Comparison of ENCODE assay signal across 30 mouse cellular contexts in genomic region chr6:52106716-52107115, GRCm38 (mm10). TPM values are rescaled to one million over a fixed set of nuclear protein-coding genes. Genes with fewer than 3 reads are reported as not detected.
DNase-seq lines count a peak whose midpoint lies in the region; ATAC-seq lines count a peak whose summit lies in the region.
"Had no signal": no experiment of that assay in that cellular context is flagged by ENCODE, and none has a peak within 500 bp of the region (broad histone marks: within the 10 kb centered on the region; RNA-seq: fewer than 3 reads in every experiment).

No protein-coding gene starts in this region.

- H3K4me3 ChIP-seq in intestine, embryonic 14.5 days (ENCODE audit: low read depth, low read length) = no peak overlapping the region
- no peak overlapping the region for H3K4me3 ChIP-seq in intestine, embryonic 16.5 days (ENCODE audit: low read length)
- no peak overlapping the region for H3K4me3 ChIP-seq in neural tube, embryonic 15.5 days (replicated peaks)
- H3K4me3 ChIP-seq in forebrain, embryonic 16.5 days (replicated peaks; ENCODE audit: low read length) = no peak overlapping the region
- H3K4me3 ChIP-seq: forebrain, embryonic 10.5 days; forebrain, embryonic 13.5 days; gastrocnemius, adult 2 months; heart, embryonic 12.5 days; heart, embryonic 15.5 days had no signal

- H3K4me1 ChIP-seq in intestine, embryonic 14.5 days (replicated peaks; ENCODE audit: control insufficient read depth, insufficient read depth, low read length) = no peaks in the 10 kb centered on the region; the same call in 1 of the 2 replicates
- H3K4me1 ChIP-seq in intestine, embryonic 16.5 days (ENCODE audit: control insufficient read depth, insufficient read depth, low read length) = peaks cover 3% of the 10 kb centered on the region; the same call in 1 of the 2 replicates
- H3K4me1 ChIP-seq in neural tube, embryonic 15.5 days = peaks cover 18% of the 10 kb centered on the region
- H3K4me1 ChIP-seq in forebrain, embryonic 16.5 days (replicated peaks; ENCODE audit: control insufficient read depth, insufficient read depth, low read length) = no peaks in the 10 kb centered on the region; the same call in 1 of the 2 replicates
- H3K4me1 ChIP-seq: heart, embryonic 15.5 days had no signal

- H3K4me2 ChIP-seq in intestine, embryonic 14.5 days (ENCODE audit: low read length) = no peak overlapping the region
- no peak overlapping the region for H3K4me2 ChIP-seq in intestine, embryonic 16.5 days (ENCODE audit: low read depth, low read length)
- H3K4me2 ChIP-seq in neural tube, embryonic 15.5 days = no peak overlapping the region
- no peak overlapping the region for H3K4me2 ChIP-seq in forebrain, embryonic 16.5 days (ENCODE audit: low read length)
- H3K4me2 ChIP-seq: forebrain, embryonic 13.5 days; heart, embryonic 12.5 days; heart, embryonic 15.5 days; hindbrain, embryonic 14.5 days had no signal

- H3K9me3 ChIP-seq in intestine, embryonic 14.5 days (ENCODE audit: control insufficient read depth, low read length) = no peaks in the 10 kb centered on the region
- no peaks in the 10 kb centered on the region for H3K9me3 ChIP-seq in intestine, embryonic 16.5 days (ENCODE audit: control insufficient read depth, low read length)
- no peaks in the 10 kb centered on the region for H3K9me3 ChIP-seq in neural tube, embryonic 15.5 days (replicated peaks)
- H3K9me3 ChIP-seq in forebrain, embryonic 16.5 days (ENCODE audit: control insufficient read depth, low read length) = no peaks in the 10 kb centered on the region
- H3K9me3 ChIP-seq: forebrain, embryonic 10.5 days; forebrain, embryonic 13.5 days; heart, embryonic 15.5 days had no signal

- WGBS in intestine, embryonic 14.5 days = 46% methylated on average over 3 of the region's 3 CpGs
- 28% methylated on average over 3 of the region's 3 CpGs for WGBS in intestine, embryonic 16.5 days
- WGBS in neural tube, embryonic 15.5 days = 24% methylated on average over 3 of the region's 3 CpGs
- WGBS in forebrain, embryonic 16.5 days = 72% methylated on average over 3 of the region's 3 CpGs

- no peak for ATAC-seq in intestine, embryonic 14.5 days (replicated peaks; ENCODE audit: low FRiP score, low TSS enrichment, low read depth)
- ATAC-seq in intestine, embryonic 16.5 days = no peak
- ATAC-seq in neural tube, embryonic 15.5 days (ENCODE audit: low FRiP score) = no peak
- no peak for ATAC-seq in forebrain, embryonic 16.5 days
- ATAC-seq: activated CD4-positive, CD25-positive, alpha-beta regulatory T cell, adult 4 months; CD4-positive, CD25-positive, alpha-beta regulatory T cell, adult 4 months; forebrain, embryonic 13.5 days; forebrain, postnatal 0 days; hindbrain, postnatal 0 days; inflammation-experienced regulatory T-cells, adult 6 months; Patski had no signal

- no peaks in the 10 kb centered on the region for H3K36me3 ChIP-seq in intestine, embryonic 14.5 days (ENCODE audit: control insufficient read depth, insufficient read depth, low read length)
- H3K36me3 ChIP-seq in intestine, embryonic 16.5 days (ENCODE audit: control insufficient read depth, insufficient read depth, low read length) = no peaks in the 10 kb centered on the region
- no peaks in the 10 kb centered on the region for H3K36me3 ChIP-seq in neural tube, embryonic 15.5 days
- H3K36me3 ChIP-seq in forebrain, embryonic 16.5 days (ENCODE audit: control insufficient read depth, insufficient read depth) = no peaks in the 10 kb centered on the region
- H3K36me3 ChIP-seq: forebrain, embryonic 10.5 days; heart, embryonic 12.5 days; heart, embryonic 15.5 days had no signal

- no peak overlapping the region for H3K9ac ChIP-seq in intestine, embryonic 14.5 days (ENCODE audit: low read length)
- H3K9ac ChIP-seq in intestine, embryonic 16.5 days (ENCODE audit: low read depth, low read length) = no peak overlapping the region
- H3K9ac ChIP-seq in neural tube, embryonic 15.5 days (replicated peaks) = no peak overlapping the region
- H3K9ac ChIP-seq in forebrain, embryonic 16.5 days (replicated peaks; ENCODE audit: low read depth, low read length) = no peak overlapping the region
- H3K9ac ChIP-seq: forebrain, embryonic 13.5 days; forebrain, postnatal 0 days; heart, embryonic 12.5 days; heart, embryonic 15.5 days; hindbrain, embryonic 14.5 days had no signal

- no peaks in the 10 kb centered on the region for H3K27me3 ChIP-seq in intestine, embryonic 14.5 days (replicated peaks; ENCODE audit: control insufficient read depth, insufficient read depth, low read length)
- no peaks in the 10 kb centered on the region for H3K27me3 ChIP-seq in intestine, embryonic 16.5 days (replicated peaks; ENCODE audit: control insufficient read depth, insufficient read depth, low read length)
- no peaks in the 10 kb centered on the region for H3K27me3 ChIP-seq in neural tube, embryonic 15.5 days (replicated peaks)
- no peaks in the 10 kb centered on the region for H3K27me3 ChIP-seq in forebrain, embryonic 16.5 days (replicated peaks; ENCODE audit: control insufficient read depth, insufficient read depth, low read length)
- H3K27me3 ChIP-seq: forebrain, embryonic 13.5 days; Patski had no signal

- DNase-seq in intestine, embryonic 14.5 days (ENCODE audit: low spot score) = peak; percentile 45
- peak; percentile 80 for DNase-seq in ES-CJ7 (ENCODE audit: low read depth, low spot score)
- DNase-seq in R1 (ENCODE audit: low read depth, low spot score) = peak; percentile 80
- no peak for DNase-seq in kidney, postnatal 4 days
- DNase-seq: adrenal gland, adult 8-10 months; adrenal gland, postnatal 25 days; cerebellum, adult 11-12 months; cerebellum, adult 9-10 months; cerebellum, postnatal 14 days; forebrain, postnatal 0 days; gastrocnemius, adult 2 months; gastrocnemius, postnatal 14 days; heart, adult 18-20 months; heart, postnatal 10 days; heart, postnatal 36 days; kidney, adult 11 months had no signal

- no peak overlapping the region for H3K27ac ChIP-seq in intestine, embryonic 14.5 days (ENCODE audit: low read depth)
- no peak overlapping the region for H3K27ac ChIP-seq in intestine, embryonic 16.5 days (ENCODE audit: low read length)
- no peak overlapping the region for H3K27ac ChIP-seq in neural tube, embryonic 15.5 days (replicated peaks)
- H3K27ac ChIP-seq in forebrain, embryonic 16.5 days (ENCODE audit: low read length) = no peak overlapping the region
- H3K27ac ChIP-seq: forebrain, embryonic 10.5 days; forebrain, embryonic 13.5 days; gastrocnemius, adult 2 months; heart, embryonic 15.5 days; hindbrain, embryonic 14.5 days; hindbrain, postnatal 0 days had no signal

RNA-seq across cellular contexts. Expression of gene Hoxa1, which starts 51.4 kb away (rescaled TPM):
- 1.2 and 1.4 TPM in 2 replicates for polyA plus RNA-seq in intestine, embryonic 14.5 days (2014; fragmentation: Nextera tagmentation; extraction: Ambion mirVana)
- polyA plus RNA-seq in intestine, embryonic 16.5 days (2015; fragmentation: Nextera tagmentation; extraction: Ambion mirVana) = 0.72 and 0.88 TPM in 2 replicates
- 1.1 and 1.3 TPM in 2 replicates for polyA plus RNA-seq in neural tube, embryonic 15.5 days (2015; fragmentation: Nextera tagmentation; extraction: Ambion mirVana)
- not detected in 2 replicates for polyA plus RNA-seq in forebrain, embryonic 16.5 days (2015; fragmentation: Nextera tagmentation; extraction: Ambion mirVana)
- polyA plus RNA-seq: activated CD4-positive, CD25-positive, alpha-beta regulatory T cell, adult 4 months; CD4-positive, CD25-positive, alpha-beta regulatory T cell, adult 4 months; forebrain, embryonic 10.5 days; forebrain, embryonic 13.5 days; forebrain, postnatal 0 days; inflammation-experienced regulatory T-cells, adult 6 months had no signal

RNA-seq across cellular contexts. Expression of gene Hoxa2, which starts 57.9 kb away (rescaled TPM):
- polyA plus RNA-seq in intestine, embryonic 14.5 days (2014; fragmentation: Nextera tagmentation; extraction: Ambion mirVana) = 10.1 and 10.8 TPM in 2 replicates
- 5.0 and 5.1 TPM in 2 replicates for polyA plus RNA-seq in intestine, embryonic 16.5 days (2015; fragmentation: Nextera tagmentation; extraction: Ambion mirVana)
- polyA plus RNA-seq in neural tube, embryonic 15.5 days (2015; fragmentation: Nextera tagmentation; extraction: Ambion mirVana) = 7.2 and 12.0 TPM in 2 replicates
- not detected in 2 replicates for polyA plus RNA-seq in forebrain, embryonic 16.5 days (2015; fragmentation: Nextera tagmentation; extraction: Ambion mirVana)
- polyA plus RNA-seq: activated CD4-positive, CD25-positive, alpha-beta regulatory T cell, adult 4 months; CD4-positive, CD25-positive, alpha-beta regulatory T cell, adult 4 months; forebrain, embryonic 10.5 days; forebrain, embryonic 13.5 days; forebrain, postnatal 0 days; frontal cortex, adult 2 months; inflammation-experienced regulatory T-cells, adult 6 months had no signal

Comparison
In these comparisons a context has a peak if more than half of its experiments do, and no peak if none do; other contexts are left out.
1. DNase-seq: peak in intestine, embryonic 14.5 days (single experiment), ES-CJ7 (single experiment) and R1 (single experiment); none in kidney, postnatal 4 days (0 of 2).